Mouse (Mus musculus): ENCODE data around the gene Wdr92. TPM values are rescaled to one million over a fixed set of nuclear protein-coding genes. Genes with fewer than 3 reads are reported as not detected.

Wdr92 gene
- total RNA-seq (2014; fragmentation: Nextera tagmentation), result 14.5 and 15.9 TPM in 2 replicates
- total RNA-seq (2017), result 35.1 and 41.6 TPM in 2 replicates

GRCm38 (mm10) chr11:17181807-17182206, at the start of gene Wdr92:
Wdr92 (plus strand) TSS chr11:17182107.
- no peak for ATAC-seq (replicated peaks; ENCODE audit: poor library complexity, severe bottlenecking)

GRCm38 (mm10) chr11:17135638-17136037, 46.3 kb upstream of the Wdr92 start:
- no peak for ATAC-seq (replicated peaks; ENCODE audit: poor library complexity, severe bottlenecking)

GRCm38 (mm10) chr11:17138306-17139033, 43.4 kb upstream of the Wdr92 start:
- ATAC-seq (replicated peaks; ENCODE audit: poor library complexity, severe bottlenecking), result no peak

- peak; percentile 91 for ATAC-seq (replicated peaks; ENCODE audit: poor library complexity, severe bottlenecking)
Observed at GRCm38 (mm10) chr11:17158858-17159737, 22.8 kb upstream of the Wdr92 start, which contains the start of gene Ppp3r1. Ppp3r1 (plus strand) TSS chr11:17159263.

- no peak for ATAC-seq (replicated peaks; ENCODE audit: poor library complexity, severe bottlenecking)
Observed at GRCm38 (mm10) chr11:17159738-17160241, 22.1 kb upstream of the Wdr92 start.

GRCm38 (mm10) chr11:17160242-17160641, 21.7 kb upstream of the Wdr92 start:
- ATAC-seq (replicated peaks; ENCODE audit: poor library complexity, severe bottlenecking), result peak; percentile 57

- no peak for ATAC-seq (replicated peaks; ENCODE audit: poor library complexity, severe bottlenecking)
Observed at GRCm38 (mm10) chr11:17163956-17164355, 18.0 kb upstream of the Wdr92 start.

- peak; percentile 69 for ATAC-seq (replicated peaks; ENCODE audit: poor library complexity, severe bottlenecking)
Observed at GRCm38 (mm10) chr11:17166627-17167026, 15.3 kb upstream of the Wdr92 start.

GRCm38 (mm10) chr11:17169262-17169661, 12.6 kb upstream of the Wdr92 start:
- ATAC-seq (replicated peaks; ENCODE audit: poor library complexity, severe bottlenecking), result no peak

- no peak for ATAC-seq (replicated peaks; ENCODE audit: poor library complexity, severe bottlenecking)
Observed at GRCm38 (mm10) chr11:17170938-17171729, 10.8 kb upstream of the Wdr92 start.

- peak; percentile 61 for ATAC-seq (replicated peaks; ENCODE audit: poor library complexity, severe bottlenecking)
Observed at GRCm38 (mm10) chr11:17172300-17172699, 9.6 kb upstream of the Wdr92 start.

GRCm38 (mm10) chr11:17176638-17177037, 5.3 kb upstream of the Wdr92 start:
- no peak for ATAC-seq (replicated peaks; ENCODE audit: poor library complexity, severe bottlenecking)

- ATAC-seq (replicated peaks; ENCODE audit: poor library complexity, severe bottlenecking), result peak; percentile 91
Observed at GRCm38 (mm10) chr11:17180753-17181152, 1.2 kb upstream of the Wdr92 start.

GRCm38 (mm10) chr11:17183165-17183564, 1.3 kb downstream of the Wdr92 start:
- 0 out of 2 replicates have a peak, but pooled peaks have one; percentile 18 for ATAC-seq (replicated peaks; ENCODE audit: poor library complexity, severe bottlenecking)

GRCm38 (mm10) chr11:17187649-17188048, 5.7 kb downstream of the Wdr92 start:
- no peak for ATAC-seq (replicated peaks; ENCODE audit: poor library complexity, severe bottlenecking)

- no peak for ATAC-seq (replicated peaks; ENCODE audit: poor library complexity, severe bottlenecking)
Observed at GRCm38 (mm10) chr11:17188786-17189185, 6.9 kb downstream of the Wdr92 start.

- peak; percentile 68 for ATAC-seq (replicated peaks; ENCODE audit: poor library complexity, severe bottlenecking)
Observed at GRCm38 (mm10) chr11:17192151-17192844, 10.4 kb downstream of the Wdr92 start.

GRCm38 (mm10) chr11:17199170-17199569, 17.3 kb downstream of the Wdr92 start:
- no peak for ATAC-seq (replicated peaks; ENCODE audit: poor library complexity, severe bottlenecking)

- ATAC-seq (replicated peaks; ENCODE audit: poor library complexity, severe bottlenecking), result no peak
Observed at GRCm38 (mm10) chr11:17199840-17200501, 18.1 kb downstream of the Wdr92 start.
